Mouse (Mus musculus) hindlimb bud, embryonic 11.5 days (tissue): ENCODE data around the gene Psma4.

Source experiments
- DNase-seq: peaks from one replicate; pipeline ENCODE4 v3.0.0-alpha.2; 2012; ENCODE audit warnings: low read depth, low spot score; ENCODE audit errors: extremely low spot score

Gene Psma4

DNA sequence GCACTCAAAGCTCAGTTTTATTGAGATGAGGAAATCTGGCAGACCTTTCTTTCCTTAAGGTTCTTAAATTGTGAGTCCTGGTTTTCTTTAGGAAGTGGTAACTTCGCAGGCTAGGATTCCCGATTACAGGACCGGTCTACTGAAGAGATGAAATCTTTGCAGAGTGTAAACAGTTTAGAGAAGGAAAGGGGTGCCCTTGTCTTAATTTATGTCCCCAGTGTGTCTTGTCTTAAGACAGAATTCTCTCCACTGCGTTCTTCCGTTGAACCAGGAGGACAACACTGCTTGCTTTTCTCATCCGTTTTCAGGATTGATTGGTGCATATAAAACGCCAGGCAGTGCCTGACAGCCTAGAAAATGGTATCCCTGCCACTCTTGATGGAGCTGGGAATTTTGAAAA, 31.8 kb downstream of the Psma4 start:
- DNase-seq = no peak

DNA sequence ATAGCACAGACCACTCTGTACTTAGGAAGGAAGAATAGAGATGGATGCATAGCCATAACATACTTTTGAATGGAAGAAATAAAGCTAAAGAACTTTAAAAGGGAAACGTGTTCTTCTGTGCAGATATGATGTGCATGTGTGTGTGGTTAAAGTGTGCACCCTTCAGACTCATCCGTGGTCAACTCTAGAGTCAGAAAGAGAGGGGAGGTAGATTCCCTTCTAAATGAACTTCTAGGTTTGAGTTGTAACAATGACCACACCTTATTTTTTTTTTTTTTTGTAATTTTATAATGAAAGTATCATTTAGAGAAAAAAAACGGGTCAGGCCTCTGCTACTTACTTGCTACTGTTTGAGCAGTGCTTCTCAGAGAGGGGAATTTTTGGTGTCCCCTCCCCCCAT, 39.8 kb downstream of the Psma4 start:
- no peak for DNase-seq

GRCm38 (mm10) chr9:54994381-54994780, 43.8 kb downstream of the Psma4 start:
- no peak for DNase-seq

- DNase-seq = no peak
These were observed 45.1 kb downstream of the Psma4 start for GRCm38 (mm10) chr9:54995645-54996044.

DNA sequence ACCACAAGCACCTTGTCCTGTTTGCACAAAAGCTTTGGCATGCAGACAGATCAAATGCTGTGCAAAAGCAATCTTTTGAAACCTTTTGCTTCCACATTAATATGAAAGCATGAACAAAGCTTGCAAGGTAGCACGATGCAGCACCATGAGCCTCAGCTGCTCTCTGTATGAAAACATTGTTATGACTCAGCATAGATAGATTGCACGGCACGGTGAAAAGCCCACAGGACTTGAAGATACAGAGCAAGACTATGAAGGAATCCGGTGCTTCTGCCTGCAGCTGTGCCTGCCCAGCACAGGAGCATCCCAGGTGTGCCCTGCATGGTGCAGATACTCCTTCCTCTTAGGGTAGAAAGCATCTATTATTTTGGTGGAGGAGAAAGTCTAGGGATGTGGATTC, 53.0 kb downstream of the Psma4 start:
- no peak for DNase-seq
